Mouse (Mus musculus) layer of hippocampus, postnatal 14 days (tissue): ENCODE data around the gene Ccdc158. TPM values are rescaled to one million over a fixed set of nuclear protein-coding genes. Genes with fewer than 3 reads are reported as not detected.

ENCODE experiments used
- DNase-seq, 2 experiments: peaks; one replicate each; pipeline ENCODE4 v3.0.0; 2021 to 2022; ENCODE audit warnings: low spot score in 2 of 2, mixed read lengths in 1 of 2
- total RNA-seq, 2 experiments: library from RNA; stranded (reverse); gene quantifications; 2 replicates each; pipeline ENCODE4 v1.2.3; 2021

The Ccdc158 gene
- total RNA-seq, 2 experiments from 2014 or later = 0.33 to 0.88 TPM

DNA sequence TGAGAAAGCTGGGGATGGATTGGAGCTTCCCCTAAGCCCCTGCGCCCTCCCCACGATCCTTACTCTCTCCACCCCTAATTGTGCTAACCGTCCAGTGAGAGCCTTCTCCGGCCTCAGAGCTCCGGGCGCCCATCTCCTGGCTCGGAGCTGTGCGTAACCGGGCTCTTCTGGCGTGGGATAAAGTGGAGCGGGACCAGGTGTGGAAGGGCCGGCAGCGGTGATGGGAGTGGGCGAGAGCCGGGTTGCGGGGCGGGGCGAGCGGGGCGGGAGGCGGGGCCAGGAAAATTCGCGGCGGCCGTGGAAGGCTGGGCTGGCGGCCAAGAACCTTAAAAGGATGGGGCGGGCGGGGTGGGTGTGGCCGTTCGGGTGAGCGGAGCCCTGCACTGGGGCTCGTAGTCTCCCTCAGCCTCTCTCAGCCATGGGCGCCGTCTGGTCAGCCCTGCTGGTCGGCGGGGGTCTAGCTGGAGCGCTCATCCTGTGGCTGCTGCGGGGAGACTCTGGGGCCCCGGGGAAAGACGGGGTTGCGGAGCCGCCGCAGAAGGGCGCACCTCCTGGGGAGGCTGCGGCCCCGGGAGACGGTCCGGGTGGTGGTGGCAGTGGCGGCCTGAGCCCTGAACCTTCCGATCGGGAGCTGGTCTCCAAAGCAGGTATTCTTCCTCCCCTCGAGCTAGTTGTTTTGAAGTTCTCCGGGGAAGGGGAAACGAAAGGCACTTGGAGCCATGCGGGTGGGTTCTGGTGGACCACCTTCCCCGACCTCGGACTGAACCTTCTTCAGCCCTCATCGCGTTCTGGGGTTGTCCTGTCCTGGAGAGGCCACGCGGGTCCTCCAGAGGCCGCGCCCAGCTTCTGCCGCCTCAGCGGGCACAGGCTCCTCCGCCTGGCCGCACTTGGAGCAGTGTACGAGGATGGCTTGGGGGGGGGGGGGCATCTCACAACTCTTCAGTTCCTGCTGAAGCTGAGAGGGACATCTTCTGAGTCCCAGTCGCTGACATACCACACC is 72.1 kb downstream of the Ccdc158 start, which contains the start of gene Stbd1:
Stbd1 (plus strand) TSS at position 351 of the 1,000 bp plus-strand sequence.
- peak; percentile 13 for DNase-seq

DNA sequence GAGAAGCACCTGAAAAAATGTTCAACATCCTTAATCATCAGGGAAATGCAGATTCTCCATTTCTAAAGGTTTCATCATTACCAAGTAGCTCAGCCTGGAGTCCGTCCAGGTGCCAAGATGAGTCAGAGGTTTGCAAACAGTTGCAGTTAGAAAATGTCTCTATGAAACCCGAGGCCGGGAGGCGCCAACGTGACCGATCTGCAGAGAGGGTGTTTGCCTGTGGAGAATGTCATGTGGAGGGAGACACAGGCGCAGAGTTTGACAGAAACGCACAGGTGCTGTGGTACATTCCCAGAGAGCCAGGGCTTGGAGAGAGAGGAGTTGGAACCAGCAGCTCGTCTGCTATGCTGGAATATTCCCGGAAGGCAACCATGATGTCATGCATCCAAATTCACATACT is 76.0 kb downstream of the Ccdc158 start:
- DNase-seq = no peak

GRCm38 (mm10) chr5:92596865-92597264 is 78.2 kb downstream of the Ccdc158 start:
- no peak for DNase-seq

GRCm38 (mm10) chr5:92595026-92595425 is 80.0 kb downstream of the Ccdc158 start:
- no peak for DNase-seq

- DNase-seq = no peak
Measured at GRCm38 (mm10) chr5:92585932-92586331, 89.1 kb downstream of the Ccdc158 start.

DNA sequence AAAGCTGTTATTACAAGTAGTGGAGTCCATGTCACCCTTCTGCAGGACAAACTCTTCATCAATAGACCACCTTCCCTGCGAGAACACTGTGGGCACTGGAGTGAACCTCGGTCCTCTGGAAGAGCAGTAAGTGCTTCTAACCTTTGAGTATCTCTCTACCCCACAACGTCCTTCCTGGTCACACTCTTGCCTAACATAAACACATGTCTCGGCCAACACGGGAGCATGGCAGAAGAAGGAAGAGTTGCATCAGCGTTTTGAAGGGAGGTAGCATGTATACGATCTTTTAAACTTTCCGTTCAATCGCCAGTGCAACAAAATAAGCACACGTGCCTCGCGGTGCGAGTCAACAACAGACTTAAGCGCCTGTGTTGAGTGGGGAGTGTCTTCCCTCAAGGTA is 95.5 kb downstream of the Ccdc158 start:
- no peak for DNase-seq

GRCm38 (mm10) chr5:92571232-92571631 is 103.8 kb downstream of the Ccdc158 start:
- no peak for DNase-seq

DNA sequence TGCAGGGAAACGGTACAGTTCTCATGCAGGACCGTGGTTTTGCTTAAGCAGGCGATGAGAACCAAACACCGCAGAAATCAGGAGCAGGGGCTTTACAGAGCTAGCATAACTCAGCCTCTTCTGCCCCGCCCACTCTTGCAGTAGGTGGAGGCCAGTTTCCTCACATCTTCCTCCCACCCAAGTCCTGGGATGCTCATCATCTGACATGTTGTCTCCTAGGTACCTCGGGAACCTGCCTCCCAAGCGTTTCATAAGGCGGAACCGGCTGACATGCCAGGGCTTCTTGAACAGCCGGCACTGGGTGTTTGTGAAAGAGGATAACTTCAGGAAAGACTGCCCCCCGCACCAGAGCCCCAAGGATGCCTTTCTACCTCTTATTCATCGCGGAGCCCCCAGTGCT is 113.1 kb downstream of the Ccdc158 start:
- no peak for DNase-seq

GRCm38 (mm10) chr5:92560201-92560600 is 114.9 kb downstream of the Ccdc158 start:
- no peak for DNase-seq

Other genes with a start within 250 kb of the Ccdc158 start
- 10 to 100 TPM; 30.2 to 33.8 TPM for gene Nup54, start 240.1 kb downstream of the Ccdc158 start, total RNA-seq
- gene Scarb2, start 168.4 kb downstream of the Ccdc158 start, total RNA-seq = 10 to 100 TPM; 88.0 to 93.8 TPM
- 1 to 10 TPM in 1 of 2 experiments, not detected in 1; 1.8 TPM for gene Fam47e, start 120.2 kb downstream of the Ccdc158 start, total RNA-seq
- gene Stbd1, start 72.2 kb downstream of the Ccdc158 start, total RNA-seq = 1 to 10 TPM in 1 of 2 experiments, under 1 TPM in 1; 0.88 to 1.4 TPM
- 1 to 10 TPM; 2.8 to 3.0 TPM for gene Shroom3, start 8.2 kb upstream of the Ccdc158 start, total RNA-seq